Mouse (Mus musculus): ENCODE measurements around the gene Akain1.

DNA sequence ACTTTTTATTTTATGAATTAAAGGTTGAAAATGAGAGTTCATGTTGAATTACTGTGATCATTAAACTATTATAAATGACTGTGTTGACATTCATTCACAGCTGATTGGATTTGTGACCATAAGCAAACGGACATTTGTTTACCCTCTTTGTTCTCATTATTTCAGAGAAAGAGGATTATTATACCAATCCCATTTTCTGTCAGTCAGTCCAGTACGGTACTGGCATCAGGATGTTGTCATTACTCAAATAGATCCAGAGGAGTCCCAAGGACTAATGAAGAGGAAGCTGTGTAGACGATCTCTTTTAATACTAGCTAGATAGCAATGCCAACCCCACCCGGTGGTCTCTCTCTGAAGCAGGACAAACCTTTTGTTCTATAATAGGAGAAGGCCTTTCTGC is 58.2 kb downstream of the Akain1 start:
- TF ChIP-seq MAFK (IDR thresholded peaks at IDR 0.05; ENCODE audit: insufficient read depth, low read depth, low read length): no peak
- TF ChIP-seq HCFC1 (IDR thresholded peaks at IDR 0.05; ENCODE audit: borderline replicate concordance, insufficient read depth, low read length): no peak
- no peak for TF ChIP-seq ZC3H11A (IDR thresholded peaks at IDR 0.05; ENCODE audit: borderline replicate concordance, low read depth, low read length)
- TF ChIP-seq CHD2 (IDR thresholded peaks at IDR 0.05; ENCODE audit: low read depth, low read length): no peak
- no peak for TF ChIP-seq ZNF384 (IDR thresholded peaks at IDR 0.05; ENCODE audit: low read depth, low read length)
